Mouse (Mus musculus) embryonic facial prominence, embryonic 10.5 days (tissue): ENCODE measurements around the gene Hoxb4. TPM values are rescaled to one million over a fixed set of nuclear protein-coding genes. Genes with fewer than 3 reads are reported as not detected.
A peak's percentile ranks its signal among the peaks of the same experiment; 100 is the strongest.

Experiments used
- DNase-seq: peaks from one replicate; pipeline ENCODE4 v3.0.0-alpha.2; 2017; ENCODE audit warnings: low spot score
- H3K27ac ChIP-seq: fragments of 300-500 bp; sonication (generic); replicated peaks from 2 replicates; pipeline ENCODE4 v1.5.1; 2016; ENCODE audit warnings: mild to moderate bottlenecking
- H3K27me3 ChIP-seq: fragments of 300-500 bp; sonication (generic); replicated peaks from 2 replicates; pipeline ENCODE4 v1.6.1; 2016; ENCODE audit warnings: low read depth, mild to moderate bottlenecking; ENCODE audit not compliant: poor library complexity, severe bottlenecking
- H3K36me3 ChIP-seq: fragments of 300-500 bp; sonication (generic); replicated peaks from 2 replicates; pipeline ENCODE4 v1.6.1; 2016; ENCODE audit warnings: mild to moderate bottlenecking, moderate library complexity
- H3K4me1 ChIP-seq: fragments of 300-500 bp; sonication (generic); 2 replicates; pipeline ENCODE4 v1.6.1; 2016
- H3K4me3 ChIP-seq: fragments of 300-500 bp; sonication (generic); 2 replicates; pipeline ENCODE4 v1.5.1; 2016; ENCODE audit warnings: mild to moderate bottlenecking, moderate library complexity
- H3K9me3 ChIP-seq: fragments of 300-500 bp; sonication (generic); 2 replicates; pipeline ENCODE4 v1.6.1; 2016; ENCODE audit warnings: mild to moderate bottlenecking
- WGBS: fragments of 180-500 bp; shearing (Covaris S2); methylation state at CpG from one replicate; pipeline ENCODE4 v1.1.7; 2016; 5-methylcytosine and 5-hydroxymethylcytosine counted together
- polyA plus RNA-seq: library from polyadenylated mRNA; unstranded; fragments of >200 nt; fragmentation: Nextera tagmentation; extraction: Ambion mirVana; gene quantifications from 2 replicates; pipeline ENCODE4 v1.2.1, GENCODE M21; 2016

Hoxb4 gene
- polyA plus RNA-seq, 1 experiment from 2014 or later, result 0.09 TPM

- Histone ChIP-seq H3K4me1 (peaks cover 27% of the 10 kb centered on the region), H3K4me3 (peak overlapping the region; percentile 45), H3K27me3 (peaks cover 100% of the 10 kb centered on the region), H3K27ac (peak overlapping the region; percentile 69), H3K36me3 (no peaks in the 10 kb centered on the region), H3K9me3 (no peaks in the 10 kb centered on the region)
- WGBS, result 3% methylated on average over 21 of the region's 21 CpGs
- peak; percentile 43 for DNase-seq
Measured at GRCm38 (mm10) chr11:96348141-96348928, 30.3 kb downstream of the Hoxb4 start.

- H3K27ac ChIP-seq, result peak overlapping the region; percentile 69; the same call in 1 of the 2 replicates
- WGBS, result 9% methylated on average over 3 of the region's 3 CpGs
- H3K9me3 ChIP-seq, result no peaks in the 10 kb centered on the region
- peaks cover 27% of the 10 kb centered on the region for H3K4me1 ChIP-seq
- H3K36me3 ChIP-seq, result no peaks in the 10 kb centered on the region
- peak; percentile 8 for DNase-seq
- H3K27me3 ChIP-seq, result peaks cover 100% of the 10 kb centered on the region
- peak overlapping the region; percentile 45 for H3K4me3 ChIP-seq
Measured at GRCm38 (mm10) chr11:96348988-96349387, 30.9 kb downstream of the Hoxb4 start.

GRCm38 (mm10) chr11:96349491-96350340, 31.6 kb downstream of the Hoxb4 start:
- 2% methylated on average over 14 of the region's 14 CpGs for WGBS
- Histone ChIP-seq H3K27ac (peak overlapping the region; percentile 69), H3K4me3 (peak overlapping the region; percentile 45), H3K36me3 (no peaks in the 10 kb centered on the region), H3K27me3 (peaks cover 100% of the 10 kb centered on the region), H3K4me1 (peaks cover 27% of the 10 kb centered on the region), H3K9me3 (no peaks in the 10 kb centered on the region)
- peak; percentile 55 for DNase-seq

GRCm38 (mm10) chr11:96350341-96350624, 32.2 kb downstream of the Hoxb4 start, which contains the start of gene Hoxb2:
Gene Hoxb2 (plus strand): TSS chr11:96350525.
- H3K4me1 ChIP-seq, result peaks cover 28% of the 10 kb centered on the region

GRCm38 (mm10) chr11:96350791-96351190, 32.7 kb downstream of the Hoxb4 start:
- no peaks in the 10 kb centered on the region for H3K9me3 ChIP-seq
- peaks cover 23% of the 10 kb centered on the region for H3K4me1 ChIP-seq
- H3K36me3 ChIP-seq, result no peaks in the 10 kb centered on the region
- H3K27me3 ChIP-seq, result peaks cover 100% of the 10 kb centered on the region
- H3K4me3 ChIP-seq, result peak overlapping the region; percentile 59
- peak overlapping the region; percentile 86 for H3K27ac ChIP-seq
- 5% methylated on average over 2 of the region's 2 CpGs for WGBS
- no peak for DNase-seq

More at GRCm38 (mm10) chr11:96350341-96350624, 32.2 kb downstream of the Hoxb4 start, which contains the start of gene Hoxb2:
- 2% methylated on average over 2 of the region's 2 CpGs for WGBS
- no peak for DNase-seq
- H3K27me3 ChIP-seq, result peaks cover 100% of the 10 kb centered on the region
- no peaks in the 10 kb centered on the region for H3K36me3 ChIP-seq
- H3K27ac ChIP-seq, result peak within 1 kb of the TSS; percentile 86
- peak within 1 kb of the TSS; percentile 59 for H3K4me3 ChIP-seq
- no peaks in the 10 kb centered on the region for H3K9me3 ChIP-seq

- Histone ChIP-seq H3K4me1 (peaks cover 19% of the 10 kb centered on the region), H3K4me3 (peak overlapping the region; percentile 59), H3K27ac (peak overlapping the region; percentile 86), H3K36me3 (no peaks in the 10 kb centered on the region), H3K27me3 (peaks cover 100% of the 10 kb centered on the region), H3K9me3 (no peaks in the 10 kb centered on the region)
- 2% methylated on average over 11 of the region's 11 CpGs for WGBS
- DNase-seq, result peak; percentile 59
Measured at GRCm38 (mm10) chr11:96351312-96351711, 33.2 kb downstream of the Hoxb4 start.

- Histone ChIP-seq H3K27me3 (peaks cover 100% of the 10 kb centered on the region), H3K9me3 (no peaks in the 10 kb centered on the region), H3K4me1 (peaks cover 19% of the 10 kb centered on the region), H3K36me3 (no peaks in the 10 kb centered on the region), H3K4me3 (peak overlapping the region; percentile 59), H3K27ac (peak overlapping the region; percentile 86)
- DNase-seq, result peak; percentile 56
- WGBS, result under 1% methylated on average over 22 of the region's 22 CpGs
Measured at GRCm38 (mm10) chr11:96351831-96352230, 33.8 kb downstream of the Hoxb4 start.

- H3K36me3 ChIP-seq, result no peaks in the 10 kb centered on the region
- H3K4me3 ChIP-seq, result peak overlapping the region; percentile 59
- peaks cover 19% of the 10 kb centered on the region for H3K4me1 ChIP-seq
- WGBS, result under 1% methylated on average over 75 of the region's 75 CpGs
- peaks cover 100% of the 10 kb centered on the region for H3K27me3 ChIP-seq
- H3K27ac ChIP-seq, result peak overlapping the region; percentile 86
- no peaks in the 10 kb centered on the region for H3K9me3 ChIP-seq
- peak; percentile 78 for DNase-seq
Measured at GRCm38 (mm10) chr11:96352691-96353521, 34.8 kb downstream of the Hoxb4 start.

- no peak for DNase-seq
- Histone ChIP-seq H3K27me3 (peaks cover 100% of the 10 kb centered on the region), H3K4me3 (peak overlapping the region; percentile 59), H3K9me3 (no peaks in the 10 kb centered on the region), H3K36me3 (no peaks in the 10 kb centered on the region), H3K4me1 (peaks cover 19% of the 10 kb centered on the region), H3K27ac (peak overlapping the region; percentile 86)
- under 1% methylated on average over 14 of the region's 14 CpGs for WGBS
Measured at GRCm38 (mm10) chr11:96353522-96353841, 35.4 kb downstream of the Hoxb4 start.

- Histone ChIP-seq H3K9me3 (no peaks in the 10 kb centered on the region), H3K4me3 (peak overlapping the region; percentile 59), H3K27me3 (peaks cover 100% of the 10 kb centered on the region), H3K27ac (peak overlapping the region; percentile 86), H3K4me1 (peaks cover 19% of the 10 kb centered on the region), H3K36me3 (no peaks in the 10 kb centered on the region)
- no peak for DNase-seq
- 3% methylated on average over 8 of the region's 8 CpGs for WGBS
Measured at GRCm38 (mm10) chr11:96353939-96354338, 35.9 kb downstream of the Hoxb4 start.

GRCm38 (mm10) chr11:96354376-96354775, 36.3 kb downstream of the Hoxb4 start:
- Histone ChIP-seq H3K9me3 (no peaks in the 10 kb centered on the region), H3K4me3 (peak overlapping the region; percentile 59), H3K27ac (peak overlapping the region; percentile 86), H3K36me3 (no peaks in the 10 kb centered on the region), H3K4me1 (peaks cover 19% of the 10 kb centered on the region), H3K27me3 (peaks cover 100% of the 10 kb centered on the region)
- WGBS, result under 1% methylated on average over 25 of the region's 25 CpGs
- DNase-seq, result peak; percentile 82

GRCm38 (mm10) chr11:96354801-96355311, 36.8 kb downstream of the Hoxb4 start:
- no peaks in the 10 kb centered on the region for H3K36me3 ChIP-seq
- peak overlapping the region; percentile 59 for H3K4me3 ChIP-seq
- H3K27me3 ChIP-seq, result peaks cover 100% of the 10 kb centered on the region
- peaks cover 18% of the 10 kb centered on the region for H3K4me1 ChIP-seq
- WGBS, result 1% methylated on average over 9 of the region's 9 CpGs
- peak overlapping the region; percentile 86 for H3K27ac ChIP-seq
- no peak for DNase-seq
- H3K9me3 ChIP-seq, result no peaks in the 10 kb centered on the region
